Mouse (Mus musculus) thymus, adult 2 months (tissue): ENCODE measurements at regions not wholly inside any gene's neighbourhood (a gene's known extent, or its start where the extent isn't known, plus 50 kb on each side); places are given as distances from the start of the nearest gene placed in this dataset.

Experiments used
- DNase-seq: peaks from one replicate; pipeline ENCODE4 v3.0.0; 2021
- H3K27ac ChIP-seq: fragments of 200-500 bp; 2 replicates; pipeline ENCODE4 v1.5.1; 2012; ENCODE audit warnings: low read length, control low read depth; ENCODE audit not compliant: control insufficient read depth, insufficient read depth
- H3K27me3 ChIP-seq: fragments of 200-500 bp; 2 replicates; pipeline ENCODE4 v1.6.1; 2012; ENCODE audit warnings: mild to moderate bottlenecking, low read length, moderate library complexity, mixed read lengths; ENCODE audit not compliant: control insufficient read depth, insufficient read depth
- H3K36me3 ChIP-seq: fragments of 200-500 bp; 2 replicates; pipeline ENCODE4 v1.6.1; 2012; ENCODE audit warnings: mild to moderate bottlenecking, low read length, moderate library complexity; ENCODE audit not compliant: control insufficient read depth, insufficient read depth
- H3K4me1 ChIP-seq: fragments of 200-500 bp; replicated peaks from 2 replicates; pipeline ENCODE4 v1.6.1; 2012; ENCODE audit warnings: low read length; ENCODE audit not compliant: control insufficient read depth, insufficient read depth
- H3K4me3 ChIP-seq: fragments of 200-500 bp; 2 replicates; pipeline ENCODE4 v1.5.1; 2012; ENCODE audit warnings: mild to moderate bottlenecking, low read length, control low read depth, moderate library complexity; ENCODE audit not compliant: control insufficient read depth, insufficient read depth
- CTCF ChIP-seq: fragments of 200-500 bp; IDR thresholded peaks from 2 replicates; pipeline ENCODE4 v1.5.1; 2012; ENCODE audit warnings: mild to moderate bottlenecking, control low read depth, low read length, moderate library complexity, borderline replicate concordance; ENCODE audit not compliant: control insufficient read depth, poor library complexity, insufficient read depth; ENCODE audit errors: extremely low read depth
- POLR2A ChIP-seq: fragments of 200-500 bp; IDR thresholded peaks from 2 replicates; pipeline ENCODE4 v1.6.1; 2012; ENCODE audit warnings: mild to moderate bottlenecking, low read length, control low read depth, moderate library complexity; ENCODE audit not compliant: control insufficient read depth, poor library complexity, insufficient read depth; ENCODE audit errors: extremely low read depth
- WGBS: fragments of 180-500 bp; shearing (Covaris S2); methylation state at CpG from one replicate; pipeline ENCODE4 v1.1.7; 2018; 5-methylcytosine and 5-hydroxymethylcytosine counted together

- TF ChIP-seq POLR2A (no peak), CTCF (no peak)
- H3K4me3 ChIP-seq: no peak overlapping the region
- H3K27me3 ChIP-seq: no peaks in the 10 kb centered on the region
- H3K36me3 ChIP-seq: no peaks in the 10 kb centered on the region
- no peak overlapping the region for H3K27ac ChIP-seq
- no peak for DNase-seq
- 94% methylated on average over 1 of the region's 1 CpGs for WGBS
- H3K4me1 ChIP-seq: no peaks in the 10 kb centered on the region
Observed at GRCm38 (mm10) chr13:70913834-70914233, 72.2 kb upstream of the Adamts16 start.

DNA sequence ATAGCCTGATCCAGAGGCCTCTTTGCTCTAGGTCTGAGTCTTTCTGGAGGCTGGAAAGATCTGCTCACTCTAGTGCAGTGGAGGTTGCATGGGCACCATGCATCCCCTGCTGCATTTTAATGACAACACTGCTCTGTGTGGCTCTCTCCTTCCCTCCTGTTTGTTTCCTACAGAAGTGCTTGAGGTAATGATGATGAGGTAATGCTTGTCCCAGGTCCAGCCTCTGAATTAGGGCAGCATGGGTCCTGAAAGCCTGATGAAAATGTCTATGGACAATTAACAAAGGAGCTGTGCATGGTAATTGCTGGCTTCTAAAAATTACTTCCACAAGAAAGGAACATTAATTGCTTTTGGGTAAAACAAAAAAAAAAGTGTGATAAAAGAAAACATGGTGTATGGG is 69.3 kb upstream of the Adamts16 start:
- Histone ChIP-seq H3K27me3 (no peaks in the 10 kb centered on the region), H3K27ac (no peak overlapping the region), H3K36me3 (no peaks in the 10 kb centered on the region), H3K4me1 (no peaks in the 10 kb centered on the region), H3K4me3 (no peak overlapping the region)
- DNase-seq: no peak
- TF ChIP-seq CTCF (no peak), POLR2A (no peak)

DNA sequence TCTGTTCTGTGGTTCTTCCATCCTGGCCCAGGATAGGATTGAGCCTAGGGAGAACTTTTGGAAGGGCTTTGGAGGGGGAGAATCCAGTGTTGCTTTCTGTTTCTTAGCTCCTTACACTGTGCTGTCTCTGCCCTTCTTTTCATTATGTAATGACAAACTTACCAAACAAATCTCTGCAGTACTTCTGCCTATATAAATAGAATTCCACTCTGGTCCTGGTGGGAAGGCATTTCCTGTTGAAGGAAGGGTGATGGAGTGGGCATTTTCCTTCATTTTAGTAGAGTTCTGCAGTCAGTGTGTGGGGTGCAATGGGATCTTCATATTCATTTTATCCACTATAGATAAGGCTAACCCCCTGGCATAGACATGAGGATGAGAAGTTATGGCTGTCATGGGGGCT is 63.2 kb upstream of the Adamts16 start:
- no peak for DNase-seq
- H3K4me1 ChIP-seq: no peaks in the 10 kb centered on the region
- no peak overlapping the region for H3K27ac ChIP-seq
- no peaks in the 10 kb centered on the region for H3K36me3 ChIP-seq
- H3K27me3 ChIP-seq: no peaks in the 10 kb centered on the region
- H3K4me3 ChIP-seq: no peak overlapping the region
- TF ChIP-seq POLR2A (no peak), CTCF (no peak)

DNA sequence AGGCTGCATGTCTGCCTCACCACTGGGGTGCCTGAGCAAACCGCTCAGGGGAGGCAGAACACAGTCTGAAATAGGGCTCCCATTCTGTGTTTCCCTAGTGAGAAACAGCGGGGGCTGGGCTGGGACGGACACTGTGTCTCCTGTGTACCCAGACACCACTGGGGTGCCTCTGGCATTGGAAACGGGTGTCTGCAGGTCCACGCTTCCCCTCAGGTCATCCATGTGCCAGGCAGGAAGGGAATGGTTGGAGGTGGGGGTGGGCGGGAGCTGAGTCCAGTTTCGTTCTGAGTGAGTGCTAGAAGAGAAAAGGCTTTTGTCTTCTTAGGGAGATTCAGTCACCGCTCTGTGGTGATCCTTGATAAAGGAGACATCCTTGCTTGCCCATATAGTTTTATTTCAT is 62.2 kb upstream of the Adamts16 start:
- 87% methylated on average over 8 of the region's 8 CpGs for WGBS
- H3K27me3 ChIP-seq: no peaks in the 10 kb centered on the region
- TF ChIP-seq POLR2A (no peak), CTCF (no peak)
- DNase-seq: no peak
- no peaks in the 10 kb centered on the region for H3K4me1 ChIP-seq
- H3K4me3 ChIP-seq: no peak overlapping the region
- H3K36me3 ChIP-seq: no peaks in the 10 kb centered on the region
- no peak overlapping the region for H3K27ac ChIP-seq

- Histone ChIP-seq H3K4me3 (no peak overlapping the region), H3K4me1 (no peaks in the 10 kb centered on the region), H3K36me3 (no peaks in the 10 kb centered on the region), H3K27me3 (no peaks in the 10 kb centered on the region), H3K27ac (no peak overlapping the region)
- no peak for TF ChIP-seq POLR2A
- no peak for TF ChIP-seq CTCF
- WGBS: 92% methylated on average over 2 of the region's 2 CpGs
- no peak for DNase-seq
Observed at GRCm38 (mm10) chr13:70903150-70903549, 61.5 kb upstream of the Adamts16 start.

GRCm38 (mm10) chr13:70902727-70903126 is 61.1 kb upstream of the Adamts16 start:
- no peak for DNase-seq
- Histone ChIP-seq H3K36me3 (no peaks in the 10 kb centered on the region), H3K27me3 (no peaks in the 10 kb centered on the region), H3K27ac (no peak overlapping the region), H3K4me3 (no peak overlapping the region), H3K4me1 (no peaks in the 10 kb centered on the region)
- WGBS: 57% methylated on average over 10 of the region's 10 CpGs
- no peak for TF ChIP-seq POLR2A
- no peak for TF ChIP-seq CTCF

GRCm38 (mm10) chr13:70891634-70892033 is 50.0 kb upstream of the Adamts16 start:
- no peak for DNase-seq
- WGBS: 71% methylated on average over 5 of the region's 5 CpGs
- Histone ChIP-seq H3K27ac (no peak overlapping the region), H3K4me3 (no peak overlapping the region), H3K27me3 (no peaks in the 10 kb centered on the region), H3K4me1 (no peaks in the 10 kb centered on the region), H3K36me3 (no peaks in the 10 kb centered on the region)
- TF ChIP-seq CTCF (no peak), POLR2A (no peak)
